Mouse (Mus musculus): ENCODE results near the gene Lmbrd1.

GRCm38 (mm10) chr1:24740903-24741302, 62.5 kb downstream of the Lmbrd1 start:
- TF ChIP-seq CTCF (IDR thresholded peaks at IDR 0.05; ENCODE audit: borderline replicate concordance, insufficient read depth, low read depth, low read length) (no peak), POLR2A (IDR thresholded peaks at IDR 0.05; ENCODE audit: borderline replicate concordance, insufficient read depth, low read length) (no peak)
